Mouse (Mus musculus): ENCODE data around the gene Ss18l1. TPM values are rescaled to one million over a fixed set of nuclear protein-coding genes. Genes with fewer than 3 reads are reported as not detected.

Gene Ss18l1
- polyA plus RNA-seq, 1 experiment from 2014 or later: 54.2 TPM

- Histone ChIP-seq H3K4me1 (replicated peaks; ENCODE audit: control insufficient read depth, insufficient read depth, low read length) (0 out of 2 replicates have a peak, but pooled peaks cover 5% of the 10 kb centered on the region), H3K27me3 (ENCODE audit: control insufficient read depth, insufficient read depth, low read length) (0 out of 2 replicates have a peak, but pooled peaks cover 6% of the 10 kb centered on the region), H3K36me3 (replicated peaks; ENCODE audit: control insufficient read depth, insufficient read depth) (no peaks in the 10 kb centered on the region), H3K27ac (no peak overlapping the region), H3K9me3 (ENCODE audit: control insufficient read depth, low read length) (no peaks in the 10 kb centered on the region), H3K4me3 (replicated peaks; ENCODE audit: low read length) (no peak overlapping the region), H3K9ac (no peak overlapping the region), H3K4me2 (replicated peaks) (no peak overlapping the region)
- no peak for DNase-seq (ENCODE audit: low spot score)
- WGBS: 37% methylated on average over 5 of the region's 5 CpGs
- no peak for ATAC-seq (ENCODE audit: low FRiP score)
Observed at GRCm38 (mm10) chr2:180095711-180096110, 53.4 kb downstream of the Ss18l1 start.

DNA sequence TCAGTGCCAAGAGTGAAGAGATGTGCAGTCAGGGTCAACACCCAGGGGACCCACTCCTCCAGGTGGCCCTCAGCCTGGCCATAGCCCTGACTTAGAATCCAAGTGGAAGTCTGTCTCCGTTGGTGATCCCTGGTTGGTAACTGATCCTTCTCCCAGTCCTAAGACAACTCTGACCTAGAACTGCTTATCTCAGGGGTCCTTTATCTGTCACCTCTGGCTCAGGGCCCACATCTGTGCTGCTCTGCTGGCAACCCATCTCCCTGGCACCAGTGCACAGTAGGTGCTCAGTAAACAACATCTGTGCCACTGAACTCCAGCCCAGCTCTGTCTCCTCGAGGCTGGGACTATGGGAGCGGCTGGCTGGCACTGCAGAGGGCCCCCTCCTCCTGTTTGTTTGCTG, 55.3 kb downstream of the Ss18l1 start:
- WGBS: 39% methylated on average over 3 of the region's 3 CpGs
- H3K4me3 ChIP-seq (replicated peaks; ENCODE audit: low read length): no peak overlapping the region
- H3K9ac ChIP-seq: no peak overlapping the region
- H3K4me1 ChIP-seq (replicated peaks; ENCODE audit: control insufficient read depth, insufficient read depth, low read length): peaks cover 5% of the 10 kb centered on the region; the same call in 1 of the 2 replicates
- ATAC-seq (ENCODE audit: low FRiP score) (no peak), DNase-seq (ENCODE audit: low spot score) (no peak)
- H3K9me3 ChIP-seq (ENCODE audit: control insufficient read depth, low read length): no peaks in the 10 kb centered on the region
- no peak overlapping the region for H3K4me2 ChIP-seq (replicated peaks)
- H3K27ac ChIP-seq: no peak overlapping the region
- H3K36me3 ChIP-seq (replicated peaks; ENCODE audit: control insufficient read depth, insufficient read depth): no peaks in the 10 kb centered on the region
- H3K27me3 ChIP-seq (ENCODE audit: control insufficient read depth, insufficient read depth, low read length): peaks cover 22% of the 10 kb centered on the region

DNA sequence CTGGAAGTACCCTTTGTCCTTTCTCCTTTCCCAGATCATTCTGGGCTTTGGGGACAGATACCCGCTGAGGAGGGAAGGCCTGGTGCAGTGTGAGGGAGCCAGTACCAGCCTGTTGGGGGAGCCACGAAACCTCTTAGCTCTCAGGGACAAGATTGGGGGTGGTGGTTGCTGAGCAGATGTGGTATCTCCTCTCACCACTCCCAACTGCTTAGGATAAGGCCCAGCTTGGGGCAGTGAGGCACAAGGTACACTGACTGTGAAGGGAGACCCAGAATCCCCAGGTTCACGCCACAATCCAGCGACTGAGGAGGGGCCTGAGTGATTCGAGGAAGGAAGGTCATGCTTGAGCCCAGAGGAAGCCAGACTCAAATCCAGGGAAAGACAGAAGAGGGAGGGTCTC, 55.9 kb downstream of the Ss18l1 start:
- Histone ChIP-seq H3K9me3 (ENCODE audit: control insufficient read depth, low read length) (no peaks in the 10 kb centered on the region), H3K4me1 (replicated peaks; ENCODE audit: control insufficient read depth, insufficient read depth, low read length) (peaks cover 11% of the 10 kb centered on the region), H3K36me3 (replicated peaks; ENCODE audit: control insufficient read depth, insufficient read depth) (no peaks in the 10 kb centered on the region), H3K4me3 (replicated peaks; ENCODE audit: low read length) (no peak overlapping the region), H3K27me3 (ENCODE audit: control insufficient read depth, insufficient read depth, low read length) (peaks cover 26% of the 10 kb centered on the region), H3K27ac (no peak overlapping the region), H3K9ac (no peak overlapping the region), H3K4me2 (replicated peaks) (no peak overlapping the region)
- no peak for DNase-seq (ENCODE audit: low spot score)
- no peak for ATAC-seq (ENCODE audit: low FRiP score)
- 38% methylated on average over 5 of the region's 5 CpGs for WGBS

GRCm38 (mm10) chr2:180099529-180099928, 57.2 kb downstream of the Ss18l1 start:
- no peak overlapping the region for H3K4me3 ChIP-seq (replicated peaks; ENCODE audit: low read length)
- ATAC-seq (ENCODE audit: low FRiP score) (no peak), DNase-seq (ENCODE audit: low spot score) (no peak)
- 5% methylated on average over 15 of the region's 15 CpGs for WGBS
- H3K9ac ChIP-seq: 0 out of 2 replicates have a peak overlapping the region, but pooled peaks have one; percentile 25
- peak overlapping the region; percentile 15; the same call in 1 of the 2 replicates for H3K4me2 ChIP-seq (replicated peaks)
- H3K27ac ChIP-seq: no peak overlapping the region
- H3K27me3 ChIP-seq (ENCODE audit: control insufficient read depth, insufficient read depth, low read length): peaks cover 33% of the 10 kb centered on the region
- H3K9me3 ChIP-seq (ENCODE audit: control insufficient read depth, low read length): no peaks in the 10 kb centered on the region
- peaks cover 11% of the 10 kb centered on the region for H3K4me1 ChIP-seq (replicated peaks; ENCODE audit: control insufficient read depth, insufficient read depth, low read length)
- H3K36me3 ChIP-seq (replicated peaks; ENCODE audit: control insufficient read depth, insufficient read depth): no peaks in the 10 kb centered on the region

- H3K4me3 ChIP-seq (replicated peaks; ENCODE audit: low read length): peak overlapping the region; percentile 53
- ATAC-seq (ENCODE audit: low FRiP score): no peak
- 1% methylated on average over 57 of the region's 57 CpGs for WGBS
- H3K9ac ChIP-seq: peak overlapping the region; percentile 63
- no peaks in the 10 kb centered on the region for H3K9me3 ChIP-seq (ENCODE audit: control insufficient read depth, low read length)
- peaks cover 44% of the 10 kb centered on the region for H3K27me3 ChIP-seq (ENCODE audit: control insufficient read depth, insufficient read depth, low read length)
- DNase-seq (ENCODE audit: low spot score): no peak
- H3K4me2 ChIP-seq (replicated peaks): peak overlapping the region; percentile 97
- H3K36me3 ChIP-seq (replicated peaks; ENCODE audit: control insufficient read depth, insufficient read depth): no peaks in the 10 kb centered on the region
- H3K27ac ChIP-seq: no peak overlapping the region
- H3K4me1 ChIP-seq (replicated peaks; ENCODE audit: control insufficient read depth, insufficient read depth, low read length): peaks cover 11% of the 10 kb centered on the region
Observed at GRCm38 (mm10) chr2:180103151-180103977, 61.1 kb downstream of the Ss18l1 start.

DNA sequence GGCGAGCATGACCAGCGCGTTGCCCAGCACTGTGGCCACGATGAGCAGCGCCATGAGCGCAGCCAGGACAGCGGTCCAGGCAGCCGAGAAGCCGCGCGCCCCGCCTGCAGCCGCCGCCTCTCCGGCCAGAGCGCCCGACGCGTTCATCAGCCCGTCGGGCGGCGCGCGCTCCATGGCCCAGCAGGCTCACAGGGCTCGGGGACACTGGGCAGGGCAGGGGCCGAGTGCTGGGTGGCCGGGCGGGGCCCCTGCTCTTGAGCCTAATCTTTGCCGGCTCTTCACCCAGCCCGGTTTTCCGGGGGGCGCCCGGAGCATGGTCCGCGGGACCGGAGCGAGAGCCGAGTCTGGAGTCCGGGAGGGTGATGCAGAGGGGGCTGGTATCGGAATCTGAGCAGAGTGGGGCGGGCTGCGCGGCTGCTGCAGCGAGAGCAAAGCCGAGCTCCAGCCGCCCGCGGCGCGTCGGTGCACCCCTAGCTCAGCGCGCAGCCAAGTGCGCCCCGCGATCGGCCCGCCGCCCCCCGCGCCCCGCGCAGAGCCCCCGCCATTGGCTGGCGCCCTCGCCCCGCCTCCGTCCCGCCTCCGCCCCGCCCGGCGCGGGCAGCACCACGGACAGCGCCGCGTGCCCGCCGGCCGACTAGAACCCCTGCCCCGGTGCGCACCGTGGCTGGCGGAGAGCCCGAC, 61.8 kb downstream of the Ss18l1 start, which contains the start of gene Hrh3:
TSS of gene Hrh3 (minus strand) at position 511 of the 681 bp plus-strand sequence.
- Histone ChIP-seq H3K4me2 (replicated peaks) (peak within 1 kb of the TSS; percentile 97), H3K4me1 (replicated peaks; ENCODE audit: control insufficient read depth, insufficient read depth, low read length) (peaks cover 9% of the 10 kb centered on the region), H3K9ac (peak within 1 kb of the TSS; percentile 63), H3K4me3 (replicated peaks; ENCODE audit: low read length) (peak within 1 kb of the TSS; percentile 53), H3K9me3 (ENCODE audit: control insufficient read depth, low read length) (no peaks in the 10 kb centered on the region), H3K27me3 (ENCODE audit: control insufficient read depth, insufficient read depth, low read length) (peaks cover 39% of the 10 kb centered on the region), H3K27ac (no peak within 1 kb of the TSS), H3K36me3 (replicated peaks; ENCODE audit: control insufficient read depth, insufficient read depth) (no peaks in the 10 kb centered on the region)
- DNase-seq (ENCODE audit: low spot score): peak; percentile 64
- 1% methylated on average over 81 of the region's 87 CpGs for WGBS
- peak; percentile 66 for ATAC-seq (ENCODE audit: low FRiP score)

DNA sequence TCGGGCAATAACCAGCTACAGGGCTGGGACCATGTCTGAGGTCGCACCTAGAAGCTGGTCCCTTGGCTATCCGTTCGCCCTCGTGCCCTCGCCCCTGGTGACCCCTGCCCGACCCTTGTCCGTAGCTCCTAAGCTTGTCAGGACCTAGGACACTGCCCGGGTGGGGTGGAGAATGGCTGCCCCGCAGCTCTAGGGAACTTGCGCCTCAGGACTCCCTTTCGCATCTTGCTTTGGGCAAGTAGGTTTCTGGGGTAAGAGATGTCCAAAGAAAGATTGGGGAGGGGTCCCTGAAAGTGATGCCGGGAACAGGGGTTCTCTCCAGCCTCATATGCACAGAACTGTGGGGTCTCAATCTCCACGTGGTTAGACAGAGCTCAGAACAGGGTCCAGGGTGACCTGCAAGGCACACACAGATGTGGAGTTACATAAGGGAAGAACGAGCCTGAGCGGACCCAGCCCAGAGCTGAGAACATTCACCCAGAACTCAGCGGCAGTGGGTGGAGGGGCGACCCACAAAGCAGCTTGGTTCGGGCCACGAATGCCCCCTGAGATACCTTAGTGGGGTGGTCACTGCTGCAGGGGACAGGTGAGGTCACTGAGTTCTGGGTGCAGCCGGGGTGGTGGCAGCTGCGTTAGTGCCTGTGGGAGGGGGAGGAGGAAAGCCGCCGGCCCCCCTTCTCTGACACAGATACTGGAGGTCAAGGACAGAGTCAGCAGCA, 62.5 kb downstream of the Ss18l1 start:
- 9% methylated on average over 24 of the region's 24 CpGs for WGBS
- Histone ChIP-seq H3K9ac (peak overlapping the region; percentile 63), H3K27me3 (ENCODE audit: control insufficient read depth, insufficient read depth, low read length) (peaks cover 39% of the 10 kb centered on the region), H3K36me3 (replicated peaks; ENCODE audit: control insufficient read depth, insufficient read depth) (no peaks in the 10 kb centered on the region), H3K4me2 (replicated peaks) (peak overlapping the region; percentile 97), H3K9me3 (ENCODE audit: control insufficient read depth, low read length) (no peaks in the 10 kb centered on the region), H3K4me1 (replicated peaks; ENCODE audit: control insufficient read depth, insufficient read depth, low read length) (peaks cover 9% of the 10 kb centered on the region), H3K4me3 (replicated peaks; ENCODE audit: low read length) (peak overlapping the region; percentile 53), H3K27ac (no peak overlapping the region)
- ATAC-seq (ENCODE audit: low FRiP score): peak; percentile 15; the same call in 1 of the 2 replicates
- no peak for DNase-seq (ENCODE audit: low spot score)

DNA sequence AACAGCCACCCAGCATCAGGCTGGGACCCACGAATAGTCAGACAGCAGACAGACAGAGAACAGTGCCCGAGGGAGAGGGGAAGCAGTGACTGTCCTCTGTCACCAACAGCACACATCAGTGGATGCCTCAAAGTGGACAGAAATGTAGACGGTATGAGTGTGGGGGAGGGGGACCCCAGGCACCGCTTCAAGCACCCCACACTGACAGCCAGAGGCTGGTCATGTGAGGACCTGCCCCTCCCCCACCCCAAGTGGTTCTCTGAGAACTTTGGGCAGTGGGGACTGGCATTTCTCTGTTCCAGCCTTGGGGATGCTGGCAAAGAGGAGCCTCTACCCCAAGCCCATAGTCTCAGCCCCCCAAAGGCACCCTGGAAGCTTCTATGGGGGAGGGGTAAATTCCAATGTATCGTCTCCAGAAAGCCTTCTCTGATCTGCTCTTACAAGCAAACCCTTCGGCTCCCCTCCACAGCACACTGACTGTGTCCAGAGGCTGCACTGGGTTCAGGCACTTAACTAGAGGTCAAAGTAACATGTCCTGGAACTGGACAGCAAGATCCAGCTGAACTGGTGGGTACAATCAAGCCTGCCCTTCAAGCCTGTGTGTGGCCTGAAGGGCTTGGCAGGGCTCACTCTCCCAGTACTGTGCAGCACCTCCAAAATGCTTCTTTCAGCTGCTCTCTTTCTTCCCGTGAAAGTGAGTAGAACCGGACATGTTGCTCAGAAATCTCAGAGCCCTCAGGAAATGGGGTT, 63.3 kb downstream of the Ss18l1 start:
- Histone ChIP-seq H3K4me1 (replicated peaks; ENCODE audit: control insufficient read depth, insufficient read depth, low read length) (peaks cover 6% of the 10 kb centered on the region), H3K27ac (no peak overlapping the region), H3K36me3 (replicated peaks; ENCODE audit: control insufficient read depth, insufficient read depth) (no peaks in the 10 kb centered on the region), H3K4me3 (replicated peaks; ENCODE audit: low read length) (no peak overlapping the region), H3K9me3 (ENCODE audit: control insufficient read depth, low read length) (no peaks in the 10 kb centered on the region), H3K9ac (no peak overlapping the region), H3K27me3 (ENCODE audit: control insufficient read depth, insufficient read depth, low read length) (peaks cover 39% of the 10 kb centered on the region), H3K4me2 (replicated peaks) (no peak overlapping the region)
- WGBS: 29% methylated on average over 8 of the region's 8 CpGs
- DNase-seq (ENCODE audit: low spot score): no peak
- ATAC-seq (ENCODE audit: low FRiP score): no peak

Measured in hindbrain, embryonic 14.5 days (tissue).